Mouse (Mus musculus) ES-E14 (cell line): ENCODE data around the gene Pitpnm2. TPM values are rescaled to one million over a fixed set of nuclear protein-coding genes. Genes with fewer than 3 reads are reported as not detected.
"Not testable (repeated sequence)": the region's sequence is repeated elsewhere in the genome, so short reads cannot be mapped to it uniquely, and the experiment has no call there.

Source experiments
- DNase-seq: peaks from one replicate; pipeline ENCODE4 v3.0.0-alpha.2; 2013; ENCODE audit warnings: low read depth, low spot score
- H3K27ac ChIP-seq: 2 replicates; pipeline ENCODE4 v1.5.1; 2012; ENCODE audit warnings: low read depth, mild to moderate bottlenecking, low read length, moderate library complexity, mixed read lengths; ENCODE audit not compliant: poor library complexity, insufficient read depth, severe bottlenecking
- H3K36me3 ChIP-seq: 2 replicates; pipeline ENCODE4 v1.6.1; 2012; ENCODE audit warnings: mild to moderate bottlenecking, low read length, moderate library complexity, mixed read lengths; ENCODE audit not compliant: control insufficient read depth, poor library complexity, insufficient read depth, severe bottlenecking
- H3K4me1 ChIP-seq, 2 experiments: fragments of 150-350 bp in 1 of 2; sonication (generic) in 1 of 2; 2 replicates each; pipeline ENCODE4 v1.6.1; 2012; ENCODE audit warnings: low read length in 2 of 2, mild to moderate bottlenecking in 1 of 2, mixed read lengths in 1 of 2; ENCODE audit not compliant: control insufficient read depth in 2 of 2, insufficient read depth in 2 of 2, poor library complexity in 1 of 2
- H3K4me3 ChIP-seq, 2 experiments: fragments of 150-350 bp in 1 of 2; sonication (generic) in 1 of 2; 2 replicates each; pipeline ENCODE4 v1.5.1; 2012; ENCODE audit warnings: low read length in 2 of 2, low read depth in 1 of 2, mild to moderate bottlenecking in 1 of 2, mixed read lengths in 1 of 2; ENCODE audit not compliant: insufficient read depth in 1 of 2, poor library complexity in 1 of 2, severe bottlenecking in 1 of 2
- H3K9ac ChIP-seq: 2 replicates; pipeline ENCODE4 v1.6.1; 2012; ENCODE audit warnings: low read depth, mild to moderate bottlenecking, low read length, mixed read lengths; ENCODE audit not compliant: poor library complexity, insufficient read depth, severe bottlenecking
- H3K9me3 ChIP-seq: fragments of 150-350 bp; sonication (generic); 2 replicates; pipeline ENCODE4 v1.6.1; 2012; ENCODE audit warnings: low read depth, mild to moderate bottlenecking, low read length; ENCODE audit not compliant: control insufficient read depth, insufficient read depth
- CHD2 ChIP-seq: IDR thresholded peaks from 2 replicates; pipeline ENCODE4 v1.6.1; 2014; ENCODE audit warnings: mild to moderate bottlenecking, low read depth, low read length, inconsistent platforms
- HCFC1 ChIP-seq: IDR thresholded peaks from 2 replicates; pipeline ENCODE4 v1.6.1; 2012; ENCODE audit warnings: low read length, inconsistent platforms, borderline replicate concordance; ENCODE audit not compliant: insufficient read depth
- MAFK ChIP-seq: IDR thresholded peaks from 2 replicates; pipeline ENCODE4 v1.6.1; 2014; ENCODE audit warnings: mild to moderate bottlenecking, low read depth, low read length, inconsistent platforms; ENCODE audit not compliant: insufficient read depth
- ZC3H11A ChIP-seq: IDR thresholded peaks from 2 replicates; pipeline ENCODE4 v1.6.1; 2012; ENCODE audit warnings: low read depth, mild to moderate bottlenecking, inconsistent platforms, low read length, borderline replicate concordance
- ZNF384 ChIP-seq: IDR thresholded peaks from 2 replicates; pipeline ENCODE4 v1.6.1; 2012; ENCODE audit warnings: low read depth, low read length, inconsistent platforms
- in situ Hi-C, 2 experiments: fragments of 600-800 bp; cut with MboI; formaldehyde crosslinking; loops; one replicate each; pipeline ENCODE4 v1.15.1; 2025; ENCODE audit warnings: low sequenced_read_pairs in 2 of 2, inconsistent platforms in 1 of 2; ENCODE audit not compliant: unreplicated experiment in 2 of 2
- total RNA-seq: library from RNA; depleted of rRNA; stranded (reverse); fragments of 300-350 nt; gene quantifications from 2 replicates; pipeline ENCODE4 v1.2.3, GENCODE M21; 2012

The Pitpnm2 gene
- total RNA-seq, 1 experiment, result 6.6 TPM

DNA sequence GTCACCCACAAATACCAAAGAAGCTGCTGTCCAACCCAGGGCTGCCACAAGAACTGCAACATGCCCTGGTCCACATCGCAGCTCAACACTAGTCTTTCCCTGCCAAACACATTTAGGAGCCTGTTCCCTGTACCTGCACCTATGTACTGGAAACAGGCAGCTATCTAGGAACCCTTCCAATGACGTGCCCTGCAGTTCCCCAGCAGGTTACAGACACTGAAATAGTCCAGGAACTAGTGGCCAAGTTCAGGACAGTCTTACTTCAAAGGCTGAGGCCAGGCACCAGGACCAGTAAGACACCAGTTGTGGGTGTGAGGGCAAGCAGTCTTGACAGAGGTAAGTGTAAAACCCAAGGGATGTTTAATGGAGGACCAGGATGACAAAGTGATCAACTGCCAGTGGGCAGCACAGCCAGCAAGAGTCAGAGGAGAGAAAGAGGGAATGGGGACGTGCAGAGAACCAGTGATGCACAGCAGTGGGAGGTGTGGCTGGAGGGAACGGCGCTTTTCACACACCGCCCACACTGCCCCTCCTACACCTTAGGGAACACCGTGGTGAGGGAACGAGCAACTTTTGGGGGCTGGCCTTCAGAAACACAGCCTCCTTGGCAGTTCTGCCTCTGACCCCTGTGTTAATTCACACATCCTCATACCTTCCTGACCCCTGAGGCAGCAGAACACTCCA is 31.9 kb downstream of the Pitpnm2 start:
- Histone ChIP-seq H3K4me3 (no peak overlapping the region), H3K9ac (no peak overlapping the region), H3K9me3 (no peaks in the 10 kb centered on the region), H3K36me3 (no peaks in the 10 kb centered on the region), H3K4me1 (peaks cover 4 to 6% of the 10 kb centered on the region in 2 experiments; a peak in 2 of 4 replicates), H3K27ac (no peak overlapping the region)
- in situ Hi-C loops, result no loop called here
- DNase-seq, result no peak
- no peak for TF ChIP-seq ZNF384
- no peak for TF ChIP-seq CHD2
- TF ChIP-seq ZC3H11A, result no peak

DNA sequence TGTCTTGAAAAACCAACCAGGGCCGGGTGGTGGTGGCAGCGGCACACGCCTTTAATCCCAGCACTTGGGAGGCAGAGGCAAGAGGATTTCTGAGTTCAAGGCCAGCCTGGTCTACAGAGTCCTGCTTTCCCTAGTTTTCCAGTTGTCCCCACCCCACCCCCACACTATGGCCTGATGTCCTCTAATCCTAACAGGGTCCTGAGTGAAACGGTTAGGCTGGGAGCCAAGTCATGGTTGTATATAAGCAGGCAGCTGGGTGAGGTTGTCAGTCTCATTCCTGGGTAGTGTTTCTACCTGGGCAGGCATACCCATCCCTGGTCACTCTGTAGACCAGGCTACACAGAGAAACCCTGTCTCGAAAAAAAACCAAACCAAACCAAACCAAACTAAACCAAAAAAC is 32.5 kb downstream of the Pitpnm2 start:
- DNase-seq, H3K27ac ChIP-seq, H3K36me3 ChIP-seq, H3K4me3 ChIP-seq, H3K4me1 ChIP-seq, in situ Hi-C loops, H3K9ac ChIP-seq, H3K9me3 ChIP-seq: not testable (repeated sequence)

DNA sequence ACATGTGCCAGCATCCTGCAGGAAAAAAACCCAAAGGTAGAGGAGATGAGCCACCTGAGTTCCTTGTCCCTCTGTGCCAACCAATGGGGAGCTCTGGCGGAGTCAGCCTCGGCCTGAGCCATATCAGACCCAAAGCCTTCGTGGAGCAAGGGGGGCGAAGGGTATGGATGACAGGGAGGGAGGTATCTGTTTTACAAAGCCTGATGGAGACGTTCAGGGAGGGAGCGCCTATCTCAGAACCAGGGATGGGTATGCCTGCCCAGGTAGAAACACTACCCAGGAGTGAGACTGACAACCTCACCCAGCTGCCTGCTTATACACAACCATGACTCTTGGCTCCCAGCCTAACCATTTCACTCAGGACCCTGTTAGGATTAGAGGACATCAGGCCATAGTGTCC is 33.2 kb downstream of the Pitpnm2 start:
- Histone ChIP-seq H3K27ac (no peak overlapping the region), H3K9me3 (no peaks in the 10 kb centered on the region), H3K4me1 (peaks cover 6% of the 10 kb centered on the region in 2 experiments; a peak in 2 of 4 replicates), H3K4me3 (no peak overlapping the region), H3K9ac (no peak overlapping the region), H3K36me3 (no peaks in the 10 kb centered on the region)
- DNase-seq, result no peak
- in situ Hi-C loops, result no loop called here
- TF ChIP-seq ZNF384, result no peak
- TF ChIP-seq CHD2, result no peak
- TF ChIP-seq ZC3H11A, result no peak
- no peak for TF ChIP-seq MAFK
- no peak for TF ChIP-seq HCFC1

DNA sequence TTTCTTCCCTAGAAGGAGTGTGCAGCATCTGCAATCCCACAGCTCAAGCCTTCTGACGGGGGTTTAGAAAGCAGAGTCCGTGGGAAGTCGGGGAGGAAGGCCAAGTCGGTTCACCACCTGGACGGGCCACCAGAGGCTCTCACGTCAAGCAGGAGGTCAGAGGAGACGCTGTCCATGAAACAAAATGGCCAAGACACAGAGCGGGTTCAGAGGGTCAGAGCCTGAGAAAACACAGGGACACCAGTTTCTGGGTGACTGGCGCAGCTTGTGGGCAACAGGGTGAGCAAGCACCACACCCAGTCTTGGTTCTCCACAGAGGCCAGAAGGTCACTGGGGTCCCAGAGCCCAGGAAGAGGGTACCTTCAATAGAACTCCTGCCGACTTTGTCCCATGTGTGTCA is 33.9 kb downstream of the Pitpnm2 start:
- no peak overlapping the region for H3K27ac ChIP-seq
- in situ Hi-C loops, result no loop called here
- no peak overlapping the region for H3K9ac ChIP-seq
- no peak for TF ChIP-seq CHD2
- no peak overlapping the region for H3K4me3 ChIP-seq
- peaks cover 6% of the 10 kb centered on the region in 2 experiments; a peak in 2 of 4 replicates for H3K4me1 ChIP-seq
- H3K9me3 ChIP-seq, result no peaks in the 10 kb centered on the region
- no peaks in the 10 kb centered on the region for H3K36me3 ChIP-seq
- DNase-seq, result no peak

DNA sequence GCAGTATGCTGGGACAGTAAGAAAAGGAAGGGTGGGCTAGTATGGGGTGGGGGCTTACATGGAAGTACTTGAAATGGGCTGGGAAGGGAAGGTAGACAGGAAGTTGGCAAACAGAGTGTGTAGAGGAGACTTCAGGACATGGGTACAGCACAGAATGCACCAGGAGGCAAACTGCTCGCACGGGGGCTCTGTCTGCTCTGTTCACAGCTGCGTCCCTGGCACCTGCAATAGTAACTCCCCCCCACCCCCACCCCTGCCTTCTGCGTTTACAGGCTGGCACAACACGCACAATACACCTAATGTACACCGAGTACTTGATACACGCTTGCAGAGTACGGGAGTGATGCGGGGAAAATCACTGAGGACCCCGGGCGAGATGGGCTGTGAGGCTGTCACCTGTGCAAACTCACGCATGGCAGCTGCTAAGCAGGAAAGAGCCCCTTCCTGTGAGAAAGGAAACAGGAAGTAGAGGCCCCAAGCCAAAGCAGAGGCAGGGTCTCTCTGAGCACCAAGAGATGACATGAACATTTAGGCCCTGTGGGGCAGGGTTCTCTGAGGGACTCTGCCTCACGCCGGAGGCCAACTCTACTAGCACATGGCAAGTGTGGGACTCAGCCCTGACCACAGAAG is 34.9 kb downstream of the Pitpnm2 start:
- Histone ChIP-seq H3K4me1 (peaks cover 6% of the 10 kb centered on the region in 2 experiments; a peak in 2 of 4 replicates), H3K9ac (no peak overlapping the region), H3K27ac (no peak overlapping the region), H3K4me3 (no peak overlapping the region), H3K9me3 (no peaks in the 10 kb centered on the region), H3K36me3 (no peaks in the 10 kb centered on the region)
- no peak for DNase-seq
- TF ChIP-seq ZC3H11A (no peak), MAFK (no peak), HCFC1 (no peak), CHD2 (no peak)
- in situ Hi-C loops, result no loop called here
